Mouse (Mus musculus) urinary bladder, adult 2 months (tissue): Measurements from ENCODE around the gene Il2. TPM values are rescaled to one million over a fixed set of nuclear protein-coding genes. Genes with fewer than 3 reads are reported as not detected.

Source experiments
- DNase-seq: peaks from one replicate; pipeline ENCODE4 v3.0.0; 2022; ENCODE audit warnings: low spot score
- polyA plus RNA-seq: library from polyadenylated mRNA; depleted of rRNA; stranded (reverse); fragments of >200 nt; gene quantifications from 2 replicates; pipeline ENCODE4 v1.2.3, GENCODE M21; 2012; rRNA removed

Il2 gene
- polyA plus RNA-seq: 0.19 and 0.43 TPM in 2 replicates

DNA sequence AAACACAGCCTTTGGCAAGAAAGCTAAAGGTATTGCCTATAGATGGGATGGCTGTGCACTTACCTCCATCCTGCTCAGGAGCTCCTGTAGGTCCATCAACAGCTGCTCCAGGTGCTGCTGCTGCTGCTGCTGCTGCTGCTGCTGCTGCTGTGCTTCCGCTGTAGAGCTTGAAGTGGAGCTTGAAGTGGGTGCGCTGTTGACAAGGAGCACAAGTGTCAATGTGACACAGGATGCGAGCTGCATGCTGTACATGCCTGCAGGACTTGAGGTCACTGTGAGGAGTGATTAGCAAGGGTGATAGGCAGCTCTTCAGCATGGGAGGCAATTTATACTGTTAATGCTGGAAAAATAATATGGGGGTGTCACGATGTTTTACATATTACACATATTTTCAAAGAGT, at the start of gene Il2:
Il2 (minus strand) TSS at position 305 of the 400 bp plus-strand sequence.
- DNase-seq: no peak

DNA sequence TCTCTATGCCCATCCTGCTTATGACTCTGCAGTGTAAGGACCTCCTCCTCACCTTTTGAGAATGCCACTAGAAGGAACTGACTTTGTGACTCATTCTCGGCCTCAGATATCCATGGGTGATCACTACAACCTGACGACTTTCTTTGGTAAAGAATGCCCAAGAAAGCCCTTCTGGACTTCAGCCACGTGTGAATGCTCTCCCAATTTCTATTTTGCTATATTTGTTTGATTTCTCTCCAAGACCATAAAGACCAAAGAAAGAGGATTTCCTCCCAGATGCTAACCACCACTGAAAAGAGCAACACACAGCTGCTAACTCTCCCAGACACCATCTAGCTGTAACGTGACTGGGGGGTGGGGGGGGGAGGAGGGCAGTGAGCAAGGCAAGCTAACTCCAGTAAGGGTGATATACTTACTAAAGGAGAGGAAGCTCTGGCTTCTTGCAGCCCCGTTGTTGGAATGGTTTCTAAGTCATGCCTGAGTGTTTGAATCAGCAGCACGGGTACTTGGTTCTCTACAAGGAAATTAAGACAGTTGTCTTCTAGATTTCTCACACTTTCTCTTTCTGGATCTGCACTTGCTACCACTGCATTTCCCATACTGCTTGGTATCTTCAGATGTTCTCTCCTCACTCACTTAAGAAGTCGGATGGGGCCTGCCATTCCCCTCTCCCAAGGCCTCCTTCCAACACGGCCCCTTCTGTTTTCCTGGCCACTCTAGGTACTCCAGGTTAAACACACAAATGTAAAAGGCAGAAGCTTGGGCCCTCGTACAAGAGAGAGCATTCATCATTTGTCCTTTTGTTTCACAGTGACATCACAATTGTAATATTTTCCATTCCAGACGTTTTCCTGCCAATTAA, 49.2 kb upstream of the Il2 start:
- DNase-seq: no peak

DNA sequence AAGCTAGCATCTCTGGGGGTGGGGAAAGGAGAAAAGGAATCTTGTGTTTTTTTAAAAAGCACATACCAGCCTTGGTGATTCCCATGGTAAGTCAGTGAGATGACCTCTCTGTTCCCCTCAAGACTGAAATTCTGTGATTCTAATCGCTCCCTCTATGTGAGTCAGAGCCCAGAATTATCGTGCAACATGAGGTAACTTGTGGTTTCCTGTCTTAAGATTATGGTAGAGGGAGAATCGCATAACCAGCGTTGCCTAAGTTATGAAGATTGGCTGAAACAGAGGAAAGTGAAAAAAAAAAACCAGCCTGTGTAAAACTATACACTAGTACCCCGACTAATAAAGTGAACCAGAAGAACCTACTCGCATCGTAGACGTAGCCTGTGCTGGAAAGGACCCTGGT, 47.5 kb upstream of the Il2 start:
- DNase-seq: no peak

DNA sequence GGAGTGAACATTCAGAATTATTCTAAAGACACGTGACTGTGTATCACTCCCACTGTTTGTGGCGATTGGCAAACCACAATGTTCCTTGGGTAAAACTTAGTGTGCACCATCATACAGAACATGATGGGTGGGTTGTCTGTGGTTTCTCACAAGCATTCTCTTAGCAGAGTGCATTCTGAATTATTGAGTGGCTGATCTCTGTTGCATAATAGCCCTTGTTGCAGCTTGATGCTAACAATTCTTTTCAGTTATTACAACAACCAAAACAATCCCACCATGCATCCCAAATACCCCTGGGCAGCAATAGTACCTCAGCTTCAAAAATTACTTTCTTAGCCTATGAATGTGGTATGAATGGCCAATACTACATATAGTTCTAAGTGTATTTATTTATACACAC, 43.5 kb upstream of the Il2 start:
- DNase-seq: no peak

DNA sequence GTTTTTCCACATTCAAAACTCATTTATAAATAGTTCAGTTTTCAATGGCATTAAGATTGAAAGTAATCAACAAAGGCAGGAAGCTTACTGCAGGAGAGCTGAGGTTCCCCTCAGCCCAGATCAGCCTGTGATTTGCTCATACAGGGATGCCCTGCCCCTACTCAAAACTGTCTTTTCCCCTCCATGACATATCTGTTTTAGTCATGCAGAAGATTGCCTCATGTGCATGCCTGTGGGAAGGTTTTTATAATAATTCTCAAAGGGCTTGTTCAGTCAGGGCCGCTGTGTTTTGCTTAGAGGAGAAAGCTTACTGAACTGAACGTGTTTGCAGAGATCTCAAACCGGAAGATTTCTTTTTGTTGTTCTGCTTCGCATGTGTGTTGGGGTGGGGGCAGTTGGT, 35.3 kb upstream of the Il2 start:
- DNase-seq: no peak

DNA sequence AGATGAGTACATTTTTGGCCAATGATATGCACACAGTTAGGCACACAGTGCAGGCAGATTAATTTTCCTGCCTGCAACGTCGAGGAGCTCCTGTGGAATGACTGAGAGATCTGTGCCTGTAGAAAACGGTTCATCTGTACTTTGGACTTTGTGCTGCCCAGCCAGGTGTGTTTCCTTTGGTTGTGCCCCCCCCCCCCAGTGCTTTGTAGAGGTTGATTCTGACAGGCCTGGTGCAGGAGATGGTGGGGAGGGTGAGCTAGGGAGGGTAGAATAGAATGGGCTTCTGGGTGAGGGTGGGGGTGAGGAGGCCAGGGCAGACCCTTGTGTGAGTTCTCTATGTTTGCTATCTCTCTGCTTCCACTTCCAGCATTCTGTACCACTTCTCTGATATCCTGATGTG, 32.5 kb upstream of the Il2 start:
- DNase-seq: no peak

DNA sequence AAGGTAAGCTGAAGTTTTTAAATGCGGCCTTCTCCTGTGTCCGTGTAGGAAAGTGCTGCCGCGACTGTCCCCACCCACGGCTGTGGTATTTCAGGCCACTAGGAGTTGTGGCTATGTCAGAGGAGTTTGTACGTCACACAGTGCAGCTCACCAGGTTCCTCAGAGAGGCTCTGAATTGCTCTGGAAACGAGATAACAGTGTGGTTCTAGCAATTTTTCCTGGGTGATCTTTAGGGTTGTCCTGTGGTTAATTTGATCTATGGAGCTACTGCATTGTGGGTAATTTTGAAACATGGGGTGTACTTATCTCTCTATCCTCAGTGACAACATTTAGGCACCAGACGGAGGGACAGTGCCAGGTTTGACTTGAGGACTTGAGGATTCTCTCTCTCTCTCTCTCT, 31.3 kb upstream of the Il2 start:
- no peak for DNase-seq

DNA sequence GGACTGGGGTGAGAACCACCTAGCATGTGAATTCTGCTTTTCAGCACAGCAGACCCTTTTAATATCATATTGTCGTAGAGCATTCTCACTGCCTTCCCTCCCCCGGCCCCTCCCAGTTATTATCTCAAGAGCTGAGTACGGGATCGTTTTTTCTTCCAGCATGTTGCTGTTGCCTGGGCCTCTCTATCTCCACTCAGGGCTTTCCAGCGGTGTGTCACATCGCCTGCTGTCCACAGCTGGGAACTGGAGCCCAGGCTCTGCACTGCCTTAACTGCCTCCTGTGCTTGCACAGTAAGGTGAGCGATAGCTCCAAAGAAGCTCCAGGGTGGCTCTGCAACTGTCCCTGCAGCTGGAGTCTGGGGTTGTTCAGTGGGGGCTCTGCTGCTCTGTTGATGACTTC, 28.6 kb upstream of the Il2 start:
- no peak for DNase-seq

DNA sequence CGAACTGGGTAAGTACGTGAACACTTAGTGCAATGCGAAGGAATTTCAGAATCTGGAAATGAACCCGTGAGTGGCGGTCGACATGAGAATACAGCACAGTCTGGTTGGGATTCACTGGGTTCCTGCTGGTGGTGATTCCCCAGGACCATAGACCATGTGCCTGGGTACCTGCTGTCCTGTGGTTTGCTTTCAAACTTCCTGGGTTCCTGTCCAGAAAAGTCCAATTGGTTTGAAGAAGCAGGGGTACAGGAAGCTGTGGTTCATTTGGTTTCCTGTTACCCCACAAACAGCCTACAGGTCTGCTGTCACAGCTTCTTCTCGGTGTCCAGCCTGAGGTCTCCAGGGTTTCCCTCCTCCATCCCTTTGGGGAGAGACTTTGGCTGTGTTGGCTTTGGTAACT, 27.2 kb upstream of the Il2 start:
- no peak for DNase-seq

DNA sequence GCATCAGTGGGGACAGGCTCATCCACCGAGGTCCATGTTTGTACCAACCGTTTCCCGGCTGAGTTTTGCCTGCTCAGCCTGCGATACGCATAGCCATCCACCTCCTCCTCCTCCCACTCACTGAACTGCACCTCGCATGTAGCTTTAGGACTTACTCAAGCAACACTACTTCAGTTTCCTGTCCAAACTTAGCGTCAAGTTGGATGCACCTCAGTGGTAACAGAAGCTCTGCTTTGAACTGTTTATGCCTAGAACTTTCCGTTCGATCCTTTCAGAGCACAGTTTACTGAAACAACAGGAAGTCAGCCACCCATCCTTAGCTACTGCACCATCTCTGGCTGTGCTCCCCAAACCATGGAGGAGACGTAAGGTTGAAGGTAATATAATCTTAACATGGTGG, 26.5 kb upstream of the Il2 start:
- DNase-seq: no peak

DNA sequence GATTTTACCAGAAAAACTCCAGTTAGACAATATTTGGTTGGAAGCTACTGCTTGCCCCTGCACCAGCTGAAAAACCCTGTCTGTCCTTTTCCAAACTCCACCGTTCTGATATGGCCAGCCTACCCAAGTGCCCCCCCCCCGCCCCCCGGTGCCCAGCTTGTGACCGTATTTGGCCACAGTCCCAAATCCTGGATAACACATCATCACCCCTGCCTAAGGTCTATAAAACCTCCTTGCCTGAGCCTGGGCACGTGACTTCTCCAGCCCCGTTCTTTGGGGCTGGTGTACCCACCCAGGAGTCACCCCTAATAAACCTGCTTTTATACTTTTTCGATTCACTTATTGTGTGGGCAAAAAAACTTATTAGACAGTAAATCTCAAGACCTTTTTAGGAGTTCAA, 21.1 kb upstream of the Il2 start:
- DNase-seq: no peak

DNA sequence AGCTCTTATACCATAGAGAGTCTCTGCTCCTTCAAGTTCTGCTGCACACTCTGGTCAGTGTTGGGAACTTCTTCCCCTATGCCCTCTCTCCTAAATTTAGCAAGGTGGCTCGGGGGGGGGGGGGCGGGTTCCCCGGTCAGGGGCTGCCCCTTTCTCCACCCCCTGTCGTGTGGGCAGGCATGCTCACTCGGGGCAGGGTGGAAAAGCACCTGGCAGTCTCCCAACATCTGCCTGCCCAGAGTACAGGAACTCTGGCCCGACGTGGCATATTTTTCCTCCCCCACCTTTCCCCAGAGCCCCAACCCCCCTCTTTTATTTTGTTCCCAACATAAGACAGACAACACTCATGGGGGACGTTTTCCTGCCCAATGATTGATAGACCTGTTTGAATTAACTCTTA, 20.6 kb upstream of the Il2 start:
- no peak for DNase-seq

DNA sequence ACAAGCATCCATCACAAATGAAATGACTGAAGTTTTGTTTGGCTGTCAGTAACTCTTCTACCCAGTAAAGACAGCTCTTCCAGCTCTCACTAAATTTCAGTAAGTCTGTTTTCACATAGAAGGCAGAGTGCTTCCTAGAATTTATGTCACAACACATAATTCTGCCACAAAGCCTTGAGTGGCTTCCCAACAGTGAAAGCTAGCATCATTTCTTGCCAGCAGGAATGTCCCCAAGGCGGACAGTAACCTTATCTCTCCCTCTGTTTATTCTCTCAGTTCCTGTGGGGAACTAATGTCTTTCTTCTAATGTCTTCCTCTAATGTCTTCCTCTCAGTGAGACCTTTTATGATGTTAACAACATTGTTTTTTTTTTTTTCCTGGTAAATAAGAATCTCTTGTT, 19.2 kb upstream of the Il2 start:
- DNase-seq: no peak

DNA sequence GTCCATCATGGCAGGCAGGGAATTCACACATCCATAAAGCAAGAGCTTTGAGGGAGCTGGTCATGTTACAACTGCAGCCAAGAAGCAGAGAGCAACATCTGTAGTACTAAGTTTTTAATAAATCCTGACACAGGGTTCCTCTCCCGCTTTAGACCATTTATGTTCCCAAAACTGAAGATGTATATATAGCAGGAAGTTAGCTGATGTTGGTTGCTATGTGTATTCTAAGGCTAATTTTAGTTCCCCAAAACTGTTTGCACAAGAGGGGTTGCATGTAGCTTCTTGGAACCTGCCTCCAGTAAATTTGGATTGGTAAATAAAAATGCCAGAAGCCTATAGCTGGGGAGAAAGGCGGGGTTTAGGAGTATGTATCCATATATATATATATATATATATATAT, 16.1 kb upstream of the Il2 start:
- no peak for DNase-seq

DNA sequence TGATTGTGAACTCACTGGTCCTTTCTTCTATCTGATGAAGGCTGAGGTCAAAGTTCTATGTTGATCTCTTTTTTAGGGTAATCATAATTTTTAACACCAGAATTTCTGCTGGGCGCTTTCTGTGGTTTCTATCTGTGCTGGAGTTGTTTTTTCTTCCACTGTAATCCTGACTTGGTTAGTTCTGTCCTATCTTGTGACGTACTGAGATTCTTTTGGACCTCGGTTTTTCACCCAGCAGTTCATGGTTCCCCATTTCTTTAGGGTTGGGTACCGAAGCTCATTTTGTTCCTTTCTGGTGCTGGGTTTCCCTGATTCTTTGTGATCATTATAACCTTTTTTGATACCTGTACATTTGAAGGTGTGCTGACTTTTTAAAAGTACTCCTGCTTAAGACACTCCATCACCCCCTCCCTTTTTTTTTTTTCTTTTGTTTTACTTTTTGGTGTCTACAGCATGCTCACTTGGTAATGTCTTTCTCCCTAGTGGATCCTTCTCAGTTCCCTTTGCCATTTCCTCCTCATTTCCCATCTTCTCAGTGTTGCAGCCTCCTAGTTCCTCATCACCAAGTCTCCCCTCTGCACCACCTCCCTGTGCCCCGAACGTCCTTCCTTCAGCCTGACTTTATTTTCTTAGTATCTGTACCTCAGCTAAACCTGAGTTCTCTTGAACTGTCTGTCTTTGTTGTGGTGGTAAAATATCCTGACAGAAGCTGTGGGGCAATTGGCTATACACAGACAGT, 14.6 kb upstream of the Il2 start:
- DNase-seq: no peak

DNA sequence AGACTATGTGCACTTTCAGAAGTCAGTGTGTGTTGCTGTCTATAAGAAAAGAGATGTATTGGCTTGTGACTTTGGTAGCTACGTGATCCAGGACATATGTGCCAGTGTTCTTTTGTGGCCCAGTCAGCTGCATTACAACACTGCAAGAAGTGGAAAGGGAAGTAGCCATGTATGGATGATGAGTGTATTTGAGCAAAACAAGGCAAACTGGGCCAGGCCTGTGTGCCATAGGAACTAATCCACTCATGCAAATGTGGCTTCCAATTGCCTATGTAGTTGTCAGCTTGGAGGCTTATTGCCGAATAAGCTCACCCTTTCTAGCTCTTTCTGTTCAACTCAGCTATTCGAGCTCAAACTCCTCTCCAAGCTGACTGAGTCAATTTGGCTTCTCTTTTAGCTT, 13.4 kb upstream of the Il2 start:
- DNase-seq: no peak

DNA sequence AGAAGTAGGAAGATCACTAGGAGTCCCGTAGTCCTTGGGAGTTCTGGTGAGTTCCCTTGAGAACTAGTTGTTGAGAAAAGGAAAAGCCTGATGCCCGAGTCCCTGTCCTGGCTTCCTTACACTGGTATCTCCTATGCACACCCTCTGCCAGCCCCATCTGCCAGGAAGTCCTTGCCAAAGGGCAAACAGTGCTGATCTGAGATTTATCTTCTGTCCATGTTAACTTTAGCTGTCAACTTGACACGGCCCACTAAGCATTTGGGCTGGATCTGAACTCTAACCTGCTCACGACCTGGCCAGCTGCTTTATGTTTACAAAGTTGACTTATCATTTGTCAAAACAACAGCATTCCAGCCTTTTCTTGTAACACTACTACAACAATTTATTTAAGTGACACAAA, 11.5 kb upstream of the Il2 start:
- no peak for DNase-seq

DNA sequence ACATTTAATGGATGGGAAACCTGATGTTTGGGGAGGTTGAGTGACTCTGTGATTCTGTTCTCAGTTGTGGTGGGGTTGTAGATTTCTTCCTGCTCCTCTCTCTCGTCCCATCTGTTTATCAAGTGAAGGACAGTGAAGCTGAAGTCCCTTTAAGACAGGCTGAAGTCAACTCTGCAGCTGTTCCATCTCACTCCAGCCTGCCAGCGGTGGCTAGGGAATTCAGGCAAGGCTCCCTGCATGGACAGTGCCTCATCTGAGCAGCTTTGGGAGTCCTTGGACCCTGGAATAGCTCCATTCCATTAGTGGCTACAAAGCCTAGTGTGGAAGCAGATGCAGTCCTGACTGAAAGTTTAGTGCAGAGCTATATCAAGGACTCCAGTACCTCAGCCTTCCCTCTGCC, 3.3 kb upstream of the Il2 start:
- DNase-seq: no peak

DNA sequence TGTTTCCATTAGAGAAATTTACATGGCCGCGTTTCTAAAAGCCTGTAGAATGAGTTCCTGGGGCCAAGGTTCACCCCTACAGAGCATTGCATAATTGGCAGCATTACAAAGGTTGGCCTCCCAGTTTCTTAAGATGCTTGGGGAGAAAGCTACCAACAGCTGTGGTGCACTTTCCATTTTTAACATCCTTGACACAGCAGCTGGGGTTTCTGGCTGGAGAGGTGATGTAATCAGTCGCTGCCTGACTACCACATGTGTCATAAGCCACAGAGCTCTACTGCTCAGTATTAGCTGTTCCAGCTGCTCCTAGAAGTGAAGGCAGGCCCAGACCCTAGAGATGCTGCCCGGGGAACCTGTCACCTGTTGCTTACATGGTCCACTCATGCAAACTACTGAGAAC, 2.5 kb upstream of the Il2 start:
- no peak for DNase-seq

DNA sequence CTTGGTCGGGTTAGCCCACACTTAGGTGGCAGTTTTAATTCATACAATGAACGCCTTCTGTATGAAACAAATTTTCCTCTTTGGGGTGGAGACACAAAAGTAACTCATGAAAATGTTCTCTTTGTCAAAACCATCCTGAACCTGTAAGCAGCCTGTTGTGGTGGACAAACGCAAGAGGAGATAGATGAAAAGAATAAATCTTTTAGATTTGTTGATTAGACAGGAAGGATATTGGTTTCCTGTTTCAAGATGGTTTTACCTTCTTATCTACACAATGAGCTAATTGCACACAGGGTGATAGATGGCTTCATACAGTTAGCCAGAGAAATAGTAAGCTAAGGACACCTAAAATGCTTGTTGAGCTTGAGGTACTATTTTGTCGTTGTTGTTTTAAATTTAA, 403 bp upstream of the Il2 start:
- no peak for DNase-seq

DNA sequence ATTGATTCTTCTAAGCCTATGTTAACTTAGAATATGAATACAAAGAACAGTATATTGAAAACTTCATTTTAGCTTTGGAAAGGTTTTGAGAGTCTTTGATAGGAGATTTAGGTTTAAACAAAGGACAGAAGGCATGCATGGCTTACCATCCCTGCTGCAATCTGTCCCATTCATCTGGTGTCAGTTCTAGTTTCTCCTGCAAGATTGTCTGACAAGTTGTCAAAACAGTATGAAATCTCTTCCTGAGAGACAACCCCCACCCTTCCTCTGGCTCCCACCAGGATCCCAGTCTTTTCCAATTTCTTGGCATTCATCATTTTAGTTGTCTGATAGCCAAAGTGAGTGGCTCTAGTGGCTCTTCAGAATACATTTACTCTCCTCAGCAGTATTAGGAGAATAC, 35.0 kb downstream of the Il2 start:
- DNase-seq: no peak

DNA sequence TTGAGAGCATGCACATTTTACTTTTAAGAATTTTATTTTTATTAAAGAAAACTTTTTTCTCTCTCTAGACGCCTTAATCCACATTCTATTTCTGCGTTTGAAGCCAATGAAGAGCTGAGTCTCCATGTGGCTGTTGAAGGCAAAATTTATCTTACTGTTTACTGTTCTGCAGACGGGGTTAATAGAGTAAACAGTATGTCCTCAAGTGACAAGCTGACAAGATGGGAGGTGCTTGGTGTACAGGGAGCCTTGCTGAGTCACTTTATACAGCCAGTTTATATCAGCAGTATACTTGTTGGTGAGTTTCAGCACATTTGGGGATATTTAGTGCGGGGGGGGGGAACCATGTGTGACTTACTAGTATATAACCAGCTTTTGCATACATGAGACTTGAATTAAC, 40.9 kb downstream of the Il2 start:
- no peak for DNase-seq

DNA sequence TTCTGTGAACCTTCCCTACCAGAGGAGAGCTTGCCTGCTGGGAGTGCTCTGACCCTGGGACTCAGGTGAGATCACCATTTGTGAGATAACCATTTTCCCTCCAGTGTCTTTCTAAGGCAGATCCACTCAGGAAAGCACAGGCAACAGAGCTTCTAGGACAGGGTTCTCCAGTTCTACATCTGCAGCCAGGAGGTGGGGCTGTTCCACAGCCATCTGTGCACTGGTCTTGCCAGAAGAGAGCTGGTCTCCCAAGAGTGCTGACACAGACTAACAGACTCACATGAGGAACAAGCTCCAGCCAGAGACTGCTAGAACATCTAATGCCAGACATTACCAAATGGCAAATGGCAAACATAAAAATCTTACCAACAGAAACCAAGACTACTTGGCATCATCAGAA, 52.5 kb downstream of the Il2 start:
- no peak for DNase-seq
